Mouse (Mus musculus) liver, embryonic 11.5 days (tissue): ENCODE results near the gene Ece1. TPM values are rescaled to one million over a fixed set of nuclear protein-coding genes. Genes with fewer than 3 reads are reported as not detected.

Source experiments
- ATAC-seq: fragments of 200-750 bp; cut with Nextera tagmentation; replicated peaks from 2 replicates; pipeline ENCODE4 v1.8.0; 2017; ENCODE audit warnings: moderate number of reproducible peaks, mild to moderate bottlenecking, moderate TSS enrichment, moderate library complexity; ENCODE audit not compliant: low FRiP score
- DNase-seq: peaks from one replicate; pipeline ENCODE4 v3.0.0-alpha.2; 2017; ENCODE audit warnings: low spot score
- H3K27ac ChIP-seq: fragments of 300-500 bp; sonication (generic); 2 replicates; pipeline ENCODE4 v1.5.1; 2014; ENCODE audit warnings: mild to moderate bottlenecking, low read depth, low read length, control low read depth
- H3K27me3 ChIP-seq: fragments of 300-500 bp; sonication (generic); replicated peaks from 2 replicates; pipeline ENCODE4 v1.6.1; 2014; ENCODE audit warnings: low read length, mixed read lengths; ENCODE audit not compliant: control insufficient read depth, insufficient read depth
- H3K36me3 ChIP-seq: fragments of 300-500 bp; sonication (generic); 2 replicates; pipeline ENCODE4 v1.6.1; 2014; ENCODE audit warnings: mild to moderate bottlenecking, low read length, moderate library complexity, mixed read lengths; ENCODE audit not compliant: control insufficient read depth, insufficient read depth
- H3K4me1 ChIP-seq: fragments of 300-500 bp; sonication (generic); replicated peaks from 2 replicates; pipeline ENCODE4 v1.6.1; 2014; ENCODE audit warnings: low read length, mixed read lengths; ENCODE audit not compliant: control insufficient read depth, insufficient read depth
- H3K4me2 ChIP-seq: fragments of 300-500 bp; sonication (generic); 2 replicates; pipeline ENCODE4 v1.6.1; 2014; ENCODE audit warnings: mild to moderate bottlenecking, control low read depth, moderate library complexity
- H3K4me3 ChIP-seq: fragments of 300-500 bp; sonication (generic); 2 replicates; pipeline ENCODE4 v1.5.1; 2014; ENCODE audit warnings: low read depth, low read length, control low read depth
- H3K9ac ChIP-seq: fragments of 300-500 bp; sonication (generic); 2 replicates; pipeline ENCODE4 v1.6.1; 2014; ENCODE audit warnings: low read depth, low read length, control low read depth
- H3K9me3 ChIP-seq: fragments of 300-500 bp; sonication (generic); 2 replicates; pipeline ENCODE4 v1.6.1; 2016; ENCODE audit warnings: low read length, inconsistent platforms, mixed read lengths; ENCODE audit not compliant: control insufficient read depth
- WGBS: fragments of 180-500 bp; shearing (Covaris S2); extraction: QIAGEN DNeasy Blood & Tissue Kit; methylation state at CpG from one replicate; pipeline ENCODE4 v1.1.7; 2014; 5-methylcytosine and 5-hydroxymethylcytosine counted together
- polyA plus RNA-seq: library from polyadenylated mRNA; unstranded; fragments of >200 nt; fragmentation: Nextera tagmentation; extraction: Ambion mirVana; gene quantifications from 2 replicates; pipeline ENCODE4 v1.2.1, GENCODE M21; 2014

Gene Ece1
- 51.9 and 61.4 TPM in 2 replicates for polyA plus RNA-seq

DNA sequence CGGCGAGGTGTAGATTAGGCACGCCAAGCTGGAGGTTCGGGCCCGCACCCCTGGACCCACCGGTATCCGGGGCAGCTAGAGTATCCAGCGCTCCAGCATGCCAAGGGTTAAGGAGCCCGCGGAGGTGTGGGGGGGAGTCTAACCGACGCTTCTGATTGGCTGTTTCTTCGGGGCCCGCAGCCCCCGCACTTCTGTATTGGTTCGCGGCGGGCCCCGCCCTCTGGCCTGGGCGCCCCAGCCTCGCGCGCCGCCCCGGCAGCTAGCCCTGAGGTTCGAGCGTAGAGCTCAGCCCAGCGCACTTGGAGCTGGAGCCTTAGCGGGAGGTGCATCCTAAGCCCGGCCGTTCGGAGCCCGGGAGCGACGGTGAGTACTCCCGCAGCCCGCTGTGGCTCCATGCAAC is at the start of gene Ece1:
Ece1 (plus strand) TSS at position 219 of the 400 bp plus-strand sequence.
- H3K27me3 ChIP-seq: peaks cover 34% of the 10 kb centered on the region
- H3K4me1 ChIP-seq: peaks cover 44% of the 10 kb centered on the region
- H3K9me3 ChIP-seq: no peaks in the 10 kb centered on the region
- peak; percentile 90 for ATAC-seq
- H3K4me2 ChIP-seq: peak within 1 kb of the TSS; percentile 90
- no peaks in the 10 kb centered on the region for H3K36me3 ChIP-seq
- H3K27ac ChIP-seq: peak within 1 kb of the TSS; percentile 58
- H3K9ac ChIP-seq: peak within 1 kb of the TSS; percentile 77
- WGBS: under 1% methylated on average over 36 of the region's 37 CpGs
- peak within 1 kb of the TSS; percentile 77 for H3K4me3 ChIP-seq
- peak; percentile 88 for DNase-seq

DNA sequence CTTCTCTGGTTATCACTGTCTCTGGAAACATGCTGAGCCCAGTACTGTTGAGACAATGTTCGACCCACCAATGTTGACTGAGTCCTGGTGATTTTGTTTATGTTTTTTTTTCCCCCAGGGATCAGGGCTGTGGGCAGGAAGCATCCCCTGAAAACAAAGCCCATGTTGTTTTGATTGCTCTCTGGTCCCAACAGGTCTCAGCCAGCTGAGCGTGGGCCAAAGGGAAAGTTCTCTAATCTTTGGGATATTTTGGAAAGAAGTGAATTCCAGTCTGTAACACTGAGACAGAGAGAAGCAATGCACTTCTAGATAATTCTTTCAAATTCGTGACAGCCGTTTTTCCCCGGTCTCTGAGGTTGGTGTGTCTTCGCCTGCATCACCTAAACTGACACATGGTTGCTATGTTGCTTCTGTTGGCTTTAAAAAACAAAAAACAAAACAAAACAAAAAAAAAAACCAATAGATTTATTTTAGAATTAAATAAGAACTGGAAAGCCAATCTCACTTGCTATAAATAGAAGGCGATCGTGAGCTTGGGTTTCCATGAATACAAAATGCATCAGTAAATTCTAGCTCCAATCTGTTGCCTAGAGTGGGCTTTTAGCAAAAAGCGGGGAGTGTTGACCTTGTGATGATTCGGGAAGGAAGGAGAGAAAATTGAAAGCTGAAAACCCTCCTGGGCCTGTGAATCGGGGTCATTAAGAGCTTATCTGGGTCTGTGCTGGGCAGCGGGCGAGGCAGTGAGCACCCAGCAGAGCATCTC is 48.9 kb upstream of the Ece1 start:
- no peak for ATAC-seq
- no peaks in the 10 kb centered on the region for H3K27me3 ChIP-seq
- whole genome bisulfite sequencing: 60% methylated on average over 13 of the region's 13 CpGs

GRCm38 (mm10) chr4:137814140-137814539 is 47.9 kb upstream of the Ece1 start:
- DNase-seq: no peak
- no peaks in the 10 kb centered on the region for H3K36me3 ChIP-seq
- H3K4me1 ChIP-seq: no peaks in the 10 kb centered on the region
- WGBS: 75% methylated on average over 7 of the region's 7 CpGs
- no peak for ATAC-seq
- no peak overlapping the region for H3K9ac ChIP-seq
- H3K4me2 ChIP-seq: no peak overlapping the region
- no peaks in the 10 kb centered on the region for H3K27me3 ChIP-seq
- H3K27ac ChIP-seq: no peak overlapping the region
- no peak overlapping the region for H3K4me3 ChIP-seq
- no peaks in the 10 kb centered on the region for H3K9me3 ChIP-seq

More for the DNA sequence above, 48.9 kb upstream of the Ece1 start:
- H3K27ac ChIP-seq: no peak overlapping the region
- no peaks in the 10 kb centered on the region for H3K9me3 ChIP-seq
- H3K9ac ChIP-seq: no peak overlapping the region
- DNase-seq: no peak
- H3K4me2 ChIP-seq: no peak overlapping the region
- H3K4me3 ChIP-seq: no peak overlapping the region
- H3K36me3 ChIP-seq: no peaks in the 10 kb centered on the region
- H3K4me1 ChIP-seq: no peaks in the 10 kb centered on the region

DNA sequence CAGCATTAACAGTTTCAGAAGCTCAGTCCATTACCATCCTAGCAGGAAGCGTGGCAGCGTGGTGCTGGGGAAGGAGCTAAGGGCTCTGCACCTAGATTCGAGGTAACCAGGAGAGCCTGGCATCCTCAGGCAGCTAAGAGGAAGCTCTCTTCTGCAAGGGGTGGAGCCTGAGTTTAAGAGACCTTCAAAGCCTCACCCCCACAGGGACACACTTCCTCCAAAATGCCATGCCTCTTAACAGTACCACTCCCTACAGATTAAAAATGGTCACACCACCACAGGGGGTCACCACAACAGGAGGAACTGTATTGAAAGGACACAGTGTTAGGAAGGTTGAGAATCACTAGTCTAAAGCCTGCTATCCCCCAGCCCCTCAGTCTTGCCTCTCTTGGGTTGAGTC is 46.6 kb upstream of the Ece1 start:
- no peak overlapping the region for H3K27ac ChIP-seq
- H3K9me3 ChIP-seq: no peaks in the 10 kb centered on the region
- H3K36me3 ChIP-seq: no peaks in the 10 kb centered on the region
- DNase-seq: no peak
- H3K9ac ChIP-seq: no peak overlapping the region
- no peak overlapping the region for H3K4me2 ChIP-seq
- no peaks in the 10 kb centered on the region for H3K4me1 ChIP-seq
- H3K4me3 ChIP-seq: no peak overlapping the region
- no peaks in the 10 kb centered on the region for H3K27me3 ChIP-seq
- WGBS: 59% methylated on average over 3 of the region's 3 CpGs
- no peak for ATAC-seq

DNA sequence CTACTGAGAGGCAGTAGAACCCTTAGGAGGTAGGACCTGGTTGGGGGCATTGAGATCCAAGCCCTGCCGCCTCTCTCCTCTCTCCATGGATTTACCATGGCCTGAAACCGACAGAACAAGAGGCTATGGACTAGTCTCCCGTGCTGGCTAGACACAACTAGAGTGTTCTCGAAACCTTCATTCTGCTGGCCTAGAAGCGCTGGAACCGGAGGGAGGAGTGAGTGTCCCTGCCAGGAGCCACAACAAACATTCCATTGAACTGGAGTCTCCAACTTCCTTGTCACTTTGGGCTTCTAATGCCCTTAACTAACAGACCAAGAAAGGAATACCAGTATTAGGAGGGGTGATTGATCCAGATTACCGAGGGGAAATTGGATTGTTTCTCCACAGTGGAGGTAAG is 45.8 kb upstream of the Ece1 start:
- Histone ChIP-seq H3K4me1 (no peaks in the 10 kb centered on the region), H3K4me2 (no peak overlapping the region), H3K9ac (no peak overlapping the region), H3K36me3 (no peaks in the 10 kb centered on the region), H3K9me3 (no peaks in the 10 kb centered on the region), H3K27ac (no peak overlapping the region), H3K27me3 (no peaks in the 10 kb centered on the region), H3K4me3 (no peak overlapping the region)
- no peak for ATAC-seq
- WGBS: 63% methylated on average over 7 of the region's 7 CpGs
- DNase-seq: no peak

DNA sequence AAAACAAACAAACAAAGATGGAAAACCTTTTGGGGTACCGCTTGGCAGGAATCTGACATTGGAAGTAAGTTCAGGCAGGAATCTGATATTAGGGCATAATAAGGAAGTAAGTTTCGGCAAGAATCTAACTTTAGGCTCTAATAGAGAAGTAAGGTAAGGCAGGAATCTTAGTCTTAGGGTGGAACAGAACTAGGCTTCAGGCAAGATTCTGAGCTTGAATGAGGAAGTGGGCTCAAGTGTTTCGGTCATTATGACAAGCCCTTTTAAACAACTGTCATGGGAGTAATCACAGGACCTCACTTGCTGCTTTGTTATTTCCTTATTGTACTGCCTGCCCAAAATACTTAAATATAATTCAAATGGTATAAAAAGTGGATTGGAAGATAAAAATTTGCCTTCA is 43.7 kb upstream of the Ece1 start:
- no peak overlapping the region for H3K9ac ChIP-seq
- H3K4me2 ChIP-seq: no peak overlapping the region
- H3K4me3 ChIP-seq: no peak overlapping the region
- no peaks in the 10 kb centered on the region for H3K27me3 ChIP-seq
- ATAC-seq (no peak), DNase-seq (no peak)
- H3K9me3 ChIP-seq: no peaks in the 10 kb centered on the region
- H3K36me3 ChIP-seq: no peaks in the 10 kb centered on the region
- no peak overlapping the region for H3K27ac ChIP-seq
- WGBS: 70% methylated on average over 3 of the region's 3 CpGs
- no peaks in the 10 kb centered on the region for H3K4me1 ChIP-seq

DNA sequence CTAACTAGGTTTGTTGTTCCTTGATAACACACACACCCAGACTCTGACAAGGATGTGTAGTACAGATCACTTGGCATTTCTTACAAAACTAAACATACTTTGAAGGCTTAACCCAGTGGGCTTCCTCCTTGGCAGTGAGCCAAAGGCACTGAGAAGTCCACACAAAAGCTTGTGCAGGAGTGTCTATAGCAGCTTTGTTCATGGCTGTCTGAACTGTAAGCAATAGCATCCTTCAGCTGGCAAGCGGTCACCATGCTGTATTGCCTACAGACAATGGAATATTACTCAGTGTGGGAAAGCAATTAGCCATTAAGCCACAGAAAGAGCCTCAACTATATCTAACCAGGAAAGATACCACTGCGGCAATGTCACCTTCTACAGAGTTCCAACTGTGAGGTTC is 42.5 kb upstream of the Ece1 start:
- 92% methylated on average over 2 of the region's 2 CpGs for WGBS
- Histone ChIP-seq H3K27ac (no peak overlapping the region), H3K4me1 (no peaks in the 10 kb centered on the region), H3K4me3 (no peak overlapping the region), H3K9me3 (no peaks in the 10 kb centered on the region), H3K36me3 (no peaks in the 10 kb centered on the region), H3K9ac (no peak overlapping the region), H3K4me2 (no peak overlapping the region), H3K27me3 (no peaks in the 10 kb centered on the region)
- ATAC-seq (no peak), DNase-seq (no peak)

- H3K27me3 ChIP-seq: no peaks in the 10 kb centered on the region
- H3K4me2 ChIP-seq: no peak overlapping the region
- H3K36me3 ChIP-seq: no peaks in the 10 kb centered on the region
- no peak overlapping the region for H3K4me3 ChIP-seq
- no peaks in the 10 kb centered on the region for H3K4me1 ChIP-seq
- no peak overlapping the region for H3K9ac ChIP-seq
- ATAC-seq: no peak
- no peaks in the 10 kb centered on the region for H3K9me3 ChIP-seq
- no peak overlapping the region for H3K27ac ChIP-seq
- 16% methylated on average over 3 of the region's 3 CpGs for WGBS
- no peak for DNase-seq
Observed at GRCm38 (mm10) chr4:137820721-137821120, 41.3 kb upstream of the Ece1 start.

DNA sequence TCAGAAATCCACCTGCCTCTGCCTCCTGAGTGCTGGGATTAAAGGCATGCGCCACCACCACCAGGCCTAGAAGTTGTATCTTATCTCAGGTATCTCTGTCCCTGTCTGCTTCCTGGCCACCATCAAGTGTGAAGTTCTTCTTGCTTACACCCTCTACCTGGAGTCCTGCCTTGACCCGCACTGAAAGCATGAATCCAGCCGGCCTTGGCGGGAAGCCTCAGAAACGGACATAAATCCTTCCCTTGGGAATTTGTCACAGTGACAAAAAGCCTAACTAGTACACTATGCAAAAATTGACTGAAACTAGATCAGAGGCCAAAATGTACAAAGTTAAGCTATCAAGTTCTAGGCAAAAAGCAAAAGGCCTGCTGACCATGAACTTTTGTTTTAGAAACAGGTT is 39.5 kb upstream of the Ece1 start:
- DNase-seq (no peak), ATAC-seq (no peak)
- no peaks in the 10 kb centered on the region for H3K36me3 ChIP-seq
- WGBS: 89% methylated on average over 5 of the region's 5 CpGs
- no peaks in the 10 kb centered on the region for H3K9me3 ChIP-seq
- H3K27ac ChIP-seq: no peak overlapping the region
- no peaks in the 10 kb centered on the region for H3K4me1 ChIP-seq
- H3K4me2 ChIP-seq: no peak overlapping the region
- no peaks in the 10 kb centered on the region for H3K27me3 ChIP-seq
- no peak overlapping the region for H3K4me3 ChIP-seq
- H3K9ac ChIP-seq: no peak overlapping the region
